Mouse (Mus musculus): Measurements from ENCODE around the gene Pparg. TPM values are rescaled to one million over a fixed set of nuclear protein-coding genes. Genes with fewer than 3 reads are reported as not detected.

The Pparg gene
- polyA plus RNA-seq (2015; fragmentation: Nextera tagmentation; extraction: Ambion mirVana), result 42.6 and 55.0 TPM in 2 replicates

GRCm38 (mm10) chr6:115360776-115361605 is at the start of gene Pparg:
TSS of gene Pparg (plus strand) at chr6:115360951.

Other genes starting within 250 kb of the Pparg start
- 1.0 and 1.8 TPM in 2 replicates for gene Syn2, start 226.0 kb upstream of the Pparg start, polyA plus RNA-seq (2015; fragmentation: Nextera tagmentation; extraction: Ambion mirVana)
- gene Gm17482, start 133.6 kb upstream of the Pparg start, polyA plus RNA-seq (2015; fragmentation: Nextera tagmentation; extraction: Ambion mirVana), result not detected in 2 replicates
- gene Timp4, start 108.7 kb upstream of the Pparg start, polyA plus RNA-seq (2015; fragmentation: Nextera tagmentation; extraction: Ambion mirVana), result 1.1 TPM in 2 replicates
- 11.7 and 12.7 TPM in 2 replicates for gene Tsen2, start 183.7 kb downstream of the Pparg start, polyA plus RNA-seq (2015; fragmentation: Nextera tagmentation; extraction: Ambion mirVana)
- 0.05 TPM in 1 of 2 replicates, not detected in the other for gene Mkrn2os, start 231.6 kb downstream of the Pparg start, polyA plus RNA-seq (2015; fragmentation: Nextera tagmentation; extraction: Ambion mirVana)
- gene Mkrn2, start 241.0 kb downstream of the Pparg start, polyA plus RNA-seq (2015; fragmentation: Nextera tagmentation; extraction: Ambion mirVana), result 17.7 and 18.4 TPM in 2 replicates